Mouse (Mus musculus) hindbrain, embryonic 12.5 days (tissue): ENCODE results near the gene Adgrf5. TPM values are rescaled to one million over a fixed set of nuclear protein-coding genes. Genes with fewer than 3 reads are reported as not detected.
"Not testable (repeated sequence)": the region's sequence is repeated elsewhere in the genome, so short reads cannot be mapped to it uniquely, and the experiment has no call there.

ENCODE experiments used
- ATAC-seq: fragments of 200-750 bp; cut with Nextera tagmentation; 2 replicates; pipeline ENCODE4 v1.8.0; 2017; ENCODE audit warnings: moderate TSS enrichment; ENCODE audit not compliant: low FRiP score
- H3K27ac ChIP-seq: fragments of 300-500 bp; sonication (generic); 2 replicates; pipeline ENCODE4 v1.5.1; 2016; ENCODE audit warnings: mild to moderate bottlenecking
- H3K27me3 ChIP-seq: fragments of 300-500 bp; sonication (generic); 2 replicates; pipeline ENCODE4 v1.6.1; 2016; ENCODE audit warnings: mild to moderate bottlenecking
- H3K36me3 ChIP-seq: fragments of 300-500 bp; sonication (generic); 2 replicates; pipeline ENCODE4 v1.6.1; 2016; ENCODE audit warnings: mild to moderate bottlenecking
- H3K4me1 ChIP-seq: fragments of 300-500 bp; sonication (generic); 2 replicates; pipeline ENCODE4 v1.6.1; 2016
- H3K4me2 ChIP-seq: fragments of 300-500 bp; sonication (generic); replicated peaks from 2 replicates; pipeline ENCODE4 v1.6.1; 2016; ENCODE audit warnings: mild to moderate bottlenecking
- H3K4me3 ChIP-seq: fragments of 300-500 bp; sonication (generic); 2 replicates; pipeline ENCODE4 v1.5.1; 2016; ENCODE audit warnings: mild to moderate bottlenecking
- H3K9ac ChIP-seq: fragments of 300-500 bp; sonication (generic); 2 replicates; pipeline ENCODE4 v1.6.1; 2016; ENCODE audit warnings: mild to moderate bottlenecking, moderate library complexity
- H3K9me3 ChIP-seq: fragments of 300-500 bp; sonication (generic); replicated peaks from 2 replicates; pipeline ENCODE4 v1.6.1; 2016; ENCODE audit warnings: mild to moderate bottlenecking
- WGBS: fragments of 180-500 bp; shearing (Covaris S2); methylation state at CpG from one replicate; pipeline ENCODE4 v1.1.7; 2016; 5-methylcytosine and 5-hydroxymethylcytosine counted together
- polyA plus RNA-seq: library from polyadenylated mRNA; unstranded; fragments of >200 nt; fragmentation: Nextera tagmentation; extraction: Ambion mirVana; gene quantifications from 2 replicates; pipeline ENCODE4 v1.2.1, GENCODE M21; 2016

The Adgrf5 gene
- polyA plus RNA-seq, 1 experiment from 2014 or later, result 11.4 TPM

- Histone ChIP-seq H3K4me2 (no peak overlapping the region), H3K27ac (no peak overlapping the region), H3K36me3 (no peaks in the 10 kb centered on the region), H3K4me1 (no peaks in the 10 kb centered on the region), H3K9me3 (no peaks in the 10 kb centered on the region), H3K4me3 (no peak overlapping the region), H3K9ac (no peak overlapping the region), H3K27me3 (no peaks in the 10 kb centered on the region)
- ATAC-seq, result no peak
- whole genome bisulfite sequencing, result 84% methylated on average over 3 of the region's 3 CpGs
Measured at GRCm38 (mm10) chr17:43485982-43486381, 125.7 kb downstream of the Adgrf5 start.

GRCm38 (mm10) chr17:43488439-43489151 lies 128.3 kb downstream of the Adgrf5 start:
- Histone ChIP-seq H3K36me3 (no peaks in the 10 kb centered on the region), H3K4me2 (no peak overlapping the region), H3K4me3 (no peak overlapping the region), H3K4me1 (no peaks in the 10 kb centered on the region), H3K9me3 (no peaks in the 10 kb centered on the region), H3K9ac (no peak overlapping the region), H3K27me3 (no peaks in the 10 kb centered on the region), H3K27ac (no peak overlapping the region)
- ATAC-seq, result no peak
- 82% methylated on average over 2 of the region's 2 CpGs for WGBS

- 100% methylated on average over 8 of the region's 10 CpGs for WGBS
- not testable (repeated sequence) for H3K4me1 ChIP-seq, H3K27me3 ChIP-seq
Measured at GRCm38 (mm10) chr17:43490371-43490770, 130.1 kb downstream of the Adgrf5 start.

GRCm38 (mm10) chr17:43495502-43495901 lies 135.3 kb downstream of the Adgrf5 start:
- Histone ChIP-seq H3K27ac (no peak overlapping the region), H3K4me3 (no peak overlapping the region), H3K9me3 (no peaks in the 10 kb centered on the region), H3K36me3 (no peaks in the 10 kb centered on the region), H3K9ac (no peak overlapping the region), H3K4me1 (no peaks in the 10 kb centered on the region), H3K27me3 (no peaks in the 10 kb centered on the region), H3K4me2 (no peak overlapping the region)
- WGBS, result 85% methylated on average over 5 of the region's 5 CpGs
- ATAC-seq, result no peak

More at GRCm38 (mm10) chr17:43490371-43490770, 130.1 kb downstream of the Adgrf5 start:
- not testable (repeated sequence) for H3K27ac ChIP-seq, H3K4me2 ChIP-seq, H3K9me3 ChIP-seq, H3K36me3 ChIP-seq, H3K9ac ChIP-seq, H3K4me3 ChIP-seq, ATAC-seq

GRCm38 (mm10) chr17:43497521-43497920 lies 137.3 kb downstream of the Adgrf5 start:
- 87% methylated on average over 4 of the region's 4 CpGs for WGBS
- H3K4me1 ChIP-seq, result no peaks in the 10 kb centered on the region
- no peak for ATAC-seq
- no peak overlapping the region for H3K4me3 ChIP-seq
- no peak overlapping the region for H3K4me2 ChIP-seq
- H3K9ac ChIP-seq, result no peak overlapping the region
- no peak overlapping the region for H3K27ac ChIP-seq
- H3K9me3 ChIP-seq, result no peaks in the 10 kb centered on the region
- H3K36me3 ChIP-seq, result no peaks in the 10 kb centered on the region
- no peaks in the 10 kb centered on the region for H3K27me3 ChIP-seq

- WGBS, result 87% methylated on average over 1 of the region's 1 CpGs
- no peak overlapping the region for H3K9ac ChIP-seq
- H3K36me3 ChIP-seq, result no peaks in the 10 kb centered on the region
- H3K4me1 ChIP-seq, result no peaks in the 10 kb centered on the region
- no peak overlapping the region for H3K27ac ChIP-seq
- no peak overlapping the region for H3K4me3 ChIP-seq
- no peak for ATAC-seq
- no peak overlapping the region for H3K4me2 ChIP-seq
- H3K27me3 ChIP-seq, result no peaks in the 10 kb centered on the region
- H3K9me3 ChIP-seq, result no peaks in the 10 kb centered on the region
Measured at GRCm38 (mm10) chr17:43500513-43500912, 140.3 kb downstream of the Adgrf5 start.

- H3K4me2 ChIP-seq, result no peak overlapping the region
- ATAC-seq, result no peak
- 81% methylated on average over 3 of the region's 3 CpGs for WGBS
Measured at GRCm38 (mm10) chr17:43501223-43501622, 141.0 kb downstream of the Adgrf5 start.

GRCm38 (mm10) chr17:43501631-43502030 lies 141.4 kb downstream of the Adgrf5 start:
- Histone ChIP-seq H3K9me3 (no peaks in the 10 kb centered on the region), H3K4me1 (no peaks in the 10 kb centered on the region)
- WGBS, result 95% methylated on average over 5 of the region's 5 CpGs

More at GRCm38 (mm10) chr17:43501223-43501622, 141.0 kb downstream of the Adgrf5 start:
- H3K9me3 ChIP-seq, result no peaks in the 10 kb centered on the region
- H3K4me3 ChIP-seq, result no peak overlapping the region
- no peaks in the 10 kb centered on the region for H3K4me1 ChIP-seq
- no peak overlapping the region for H3K27ac ChIP-seq
- H3K36me3 ChIP-seq, result no peaks in the 10 kb centered on the region
- no peaks in the 10 kb centered on the region for H3K27me3 ChIP-seq
- no peak overlapping the region for H3K9ac ChIP-seq

GRCm38 (mm10) chr17:43502592-43502991 lies 142.3 kb downstream of the Adgrf5 start, which contains the start of gene Mep1a:
Gene Mep1a, minus strand, starts transcription at chr17:43502812.
- no peaks in the 10 kb centered on the region for H3K9me3 ChIP-seq
- WGBS, result 91% methylated on average over 9 of the region's 9 CpGs
- no peaks in the 10 kb centered on the region for H3K36me3 ChIP-seq
- no peak within 1 kb of the TSS for H3K4me2 ChIP-seq
- H3K4me3 ChIP-seq, result no peak within 1 kb of the TSS
- H3K9ac ChIP-seq, result no peak within 1 kb of the TSS
- no peaks in the 10 kb centered on the region for H3K27me3 ChIP-seq
- no peak within 1 kb of the TSS for H3K27ac ChIP-seq
- H3K4me1 ChIP-seq, result no peaks in the 10 kb centered on the region
- no peak for ATAC-seq

More at GRCm38 (mm10) chr17:43501631-43502030, 141.4 kb downstream of the Adgrf5 start:
- Histone ChIP-seq H3K9ac (no peak overlapping the region), H3K36me3 (no peaks in the 10 kb centered on the region), H3K27ac (no peak overlapping the region), H3K27me3 (no peaks in the 10 kb centered on the region), H3K4me2 (no peak overlapping the region), H3K4me3 (no peak overlapping the region)
- no peak for ATAC-seq

- H3K9ac ChIP-seq, result no peak overlapping the region
- ATAC-seq, result no peak
- H3K27ac ChIP-seq, result no peak overlapping the region
- no peaks in the 10 kb centered on the region for H3K4me1 ChIP-seq
- no peaks in the 10 kb centered on the region for H3K9me3 ChIP-seq
- H3K4me2 ChIP-seq, result no peak overlapping the region
- no peaks in the 10 kb centered on the region for H3K27me3 ChIP-seq
- no peaks in the 10 kb centered on the region for H3K36me3 ChIP-seq
- no peak overlapping the region for H3K4me3 ChIP-seq
- 72% methylated on average over 4 of the region's 4 CpGs for WGBS
Measured at GRCm38 (mm10) chr17:43503861-43504593, 143.8 kb downstream of the Adgrf5 start.

- Histone ChIP-seq H3K4me3 (no peak overlapping the region), H3K4me1 (no peaks in the 10 kb centered on the region), H3K9me3 (no peaks in the 10 kb centered on the region), H3K36me3 (no peaks in the 10 kb centered on the region), H3K4me2 (no peak overlapping the region), H3K27me3 (no peaks in the 10 kb centered on the region), H3K9ac (no peak overlapping the region), H3K27ac (no peak overlapping the region)
- 77% methylated on average over 6 of the region's 6 CpGs for WGBS
- no peak for ATAC-seq
Measured at GRCm38 (mm10) chr17:43504594-43504934, 144.3 kb downstream of the Adgrf5 start.
